Mouse (Mus musculus) right cerebral cortex, postnatal 25 days (tissue): ENCODE data around the gene Miga2.
A peak's percentile ranks its signal among the peaks of the same experiment; 100 is the strongest.
"Not testable (repeated sequence)": the region's sequence is repeated elsewhere in the genome, so short reads cannot be mapped to it uniquely, and the experiment has no call there.

Experiments
- DNase-seq: peaks from one replicate; pipeline ENCODE4 v3.0.0; 2022

Miga2 gene

DNA sequence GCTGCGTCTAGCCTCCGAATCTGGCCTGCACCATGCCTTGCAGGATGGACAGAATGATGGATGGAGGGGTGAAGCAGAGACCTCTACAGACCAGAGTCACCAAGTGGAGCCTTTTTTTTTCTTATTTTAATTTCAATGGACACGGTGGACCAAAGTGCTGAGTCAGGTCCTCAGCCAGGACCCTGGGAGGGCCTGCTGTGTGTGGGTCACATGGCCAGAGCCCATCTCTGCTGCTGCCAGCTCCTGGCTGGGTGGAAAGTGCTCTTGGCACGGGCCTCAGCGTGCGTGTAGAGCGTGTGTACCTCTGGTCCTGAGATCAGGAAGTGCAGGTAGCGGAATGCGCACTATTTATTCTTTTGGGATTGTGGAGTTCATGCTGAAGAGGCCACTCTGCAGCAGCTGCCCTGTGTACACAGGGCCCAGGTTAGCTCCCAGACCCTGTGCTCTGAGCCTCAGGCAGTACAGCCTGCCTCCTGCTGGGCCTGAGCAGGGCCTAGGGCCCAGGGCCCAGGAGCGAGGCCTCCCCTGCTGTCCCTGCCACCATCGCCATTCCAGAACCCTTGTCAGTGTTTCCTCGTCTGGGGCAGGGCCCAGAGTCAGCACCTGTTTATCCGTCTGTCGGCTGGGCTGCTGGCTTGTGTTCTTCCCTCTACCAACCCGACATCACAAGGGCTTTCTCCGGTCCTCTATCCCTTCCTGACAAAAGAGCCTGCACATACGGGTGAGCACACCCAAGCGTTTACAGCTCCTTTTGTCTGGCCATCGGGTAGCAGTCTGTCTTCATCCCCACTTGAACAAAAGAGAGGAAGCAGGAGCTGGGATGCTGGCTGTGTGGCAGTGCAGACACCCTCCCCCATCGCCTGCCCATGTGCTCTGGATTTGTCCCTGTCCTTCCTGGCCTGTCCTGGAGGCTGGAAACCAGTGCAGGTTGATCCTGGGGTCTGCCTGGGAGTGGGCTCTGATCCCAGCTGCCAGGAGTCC, 35.4 kb downstream of the Miga2 start:
- no peak for DNase-seq

DNA sequence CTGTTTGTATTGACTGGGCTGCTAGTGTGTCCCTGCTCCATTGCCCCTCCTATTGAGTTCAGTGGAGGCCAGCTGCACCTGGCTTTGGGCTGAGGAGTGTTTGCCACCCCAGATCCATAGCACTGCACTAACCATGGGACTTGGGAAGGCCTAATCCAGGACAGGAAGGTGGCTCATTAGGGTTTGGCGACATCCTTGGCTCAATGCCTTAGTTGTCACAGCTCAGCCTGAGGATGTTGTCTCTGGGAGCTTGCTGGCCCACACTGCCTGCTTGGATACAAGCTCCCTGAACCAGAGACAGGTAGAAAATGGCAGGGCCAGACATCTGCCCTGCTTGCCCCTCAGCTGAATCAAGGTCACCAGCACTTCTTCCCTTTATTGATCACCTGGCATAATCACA, 37.5 kb downstream of the Miga2 start:
- DNase-seq, result no peak

DNA sequence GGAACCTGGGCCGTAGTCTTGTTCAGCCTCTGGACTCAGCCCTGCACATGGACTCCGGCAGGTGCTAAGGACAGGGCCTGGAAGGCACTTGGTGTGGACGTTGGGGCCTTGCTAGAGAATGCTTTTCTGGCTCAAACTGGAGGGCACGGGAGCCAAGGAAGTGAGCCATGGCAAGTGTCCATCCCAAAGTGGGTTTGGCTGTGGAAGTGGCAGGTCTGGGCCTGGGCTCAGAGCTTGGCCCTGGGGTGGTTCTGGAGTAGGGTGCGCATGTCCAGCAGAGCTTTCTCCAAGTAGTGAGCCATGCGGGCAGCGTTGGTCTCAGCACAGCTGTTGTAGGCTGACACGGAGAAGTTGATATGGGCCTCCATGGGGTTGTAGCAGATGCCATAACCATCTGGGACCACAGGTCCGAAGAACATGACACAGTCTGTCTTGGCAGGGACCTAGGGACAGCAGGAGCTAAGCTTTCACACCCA, 38.4 kb downstream of the Miga2 start:
- DNase-seq, result no peak

DNA sequence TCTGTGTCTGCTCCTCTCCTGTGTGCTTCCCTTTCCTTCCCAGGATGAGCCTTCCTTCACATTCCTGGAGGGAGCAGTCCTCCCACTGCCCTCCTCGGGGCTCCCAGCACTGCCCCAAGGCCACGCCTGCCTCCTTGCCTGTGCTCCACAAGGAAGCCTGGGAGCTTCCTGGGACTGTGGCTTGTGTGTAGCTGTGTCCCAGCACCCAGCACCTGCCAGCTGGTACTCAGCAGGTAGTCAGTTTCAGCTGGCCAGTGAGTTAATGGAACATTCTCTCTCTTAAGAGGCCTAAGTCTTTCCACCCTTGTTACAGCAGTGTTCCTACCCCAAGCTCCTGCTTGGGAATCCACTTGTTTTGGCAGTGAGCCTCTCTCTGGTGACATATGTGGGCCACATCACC, 38.8 kb downstream of the Miga2 start:
- no peak for DNase-seq

DNA sequence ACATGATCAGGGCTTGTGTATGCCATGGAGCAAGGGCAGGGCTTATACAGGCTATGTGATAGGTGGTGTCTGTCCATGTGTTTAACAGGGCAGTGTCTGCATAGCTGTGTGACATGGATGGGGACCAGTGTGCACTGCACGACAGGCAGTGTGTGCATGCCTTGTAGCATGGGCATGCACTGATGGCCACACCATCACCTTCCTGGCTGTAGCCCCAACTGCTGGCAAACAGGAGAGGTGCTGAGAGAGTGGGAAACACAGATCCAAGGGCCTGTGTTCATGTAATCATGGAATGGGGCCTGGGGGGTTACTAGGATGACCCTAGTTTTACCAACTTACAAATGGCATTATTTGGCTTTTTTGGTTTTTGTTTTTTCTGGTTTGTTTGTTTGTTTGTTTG, 39.8 kb downstream of the Miga2 start:
- no peak for DNase-seq

DNA sequence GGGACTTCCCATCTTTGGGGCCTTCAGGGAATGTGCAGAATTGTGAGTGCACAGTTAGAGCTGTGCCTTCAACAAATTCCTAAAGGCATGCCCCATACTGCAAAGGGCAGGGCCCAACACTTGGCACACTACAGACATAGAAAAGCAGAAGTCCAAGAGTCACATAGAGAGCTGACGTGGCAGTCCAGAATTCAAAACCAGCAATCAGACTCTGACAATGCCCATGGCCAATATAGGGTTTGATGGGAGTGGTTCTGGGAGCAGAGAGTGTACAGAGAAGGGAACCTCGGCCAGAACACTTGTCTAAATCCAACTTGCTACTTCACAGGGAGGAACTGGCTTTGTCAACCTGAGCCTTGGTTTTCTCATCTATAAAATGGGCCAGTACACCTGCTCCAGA, 43.2 kb downstream of the Miga2 start:
- DNase-seq, result no peak

DNA sequence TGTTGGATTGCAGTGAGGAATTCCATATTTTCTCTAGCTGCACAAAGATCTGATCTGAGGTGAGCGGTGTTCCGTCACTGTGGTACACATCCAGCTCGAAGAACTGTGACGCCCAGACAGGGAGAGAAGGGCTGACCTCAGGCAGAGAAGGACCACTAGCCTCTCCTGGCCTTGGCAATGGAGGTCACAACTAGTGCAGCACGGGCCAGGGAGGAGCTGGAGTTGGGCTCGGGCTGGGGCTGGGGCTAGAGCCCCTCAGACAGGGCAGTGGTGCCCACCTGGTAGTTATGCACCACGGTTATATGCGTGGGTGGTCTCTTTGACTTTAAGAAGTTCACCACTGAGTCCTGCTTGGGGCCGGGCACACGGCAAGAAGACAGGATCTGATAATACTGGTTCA, 43.7 kb downstream of the Miga2 start:
- DNase-seq, result no peak

DNA sequence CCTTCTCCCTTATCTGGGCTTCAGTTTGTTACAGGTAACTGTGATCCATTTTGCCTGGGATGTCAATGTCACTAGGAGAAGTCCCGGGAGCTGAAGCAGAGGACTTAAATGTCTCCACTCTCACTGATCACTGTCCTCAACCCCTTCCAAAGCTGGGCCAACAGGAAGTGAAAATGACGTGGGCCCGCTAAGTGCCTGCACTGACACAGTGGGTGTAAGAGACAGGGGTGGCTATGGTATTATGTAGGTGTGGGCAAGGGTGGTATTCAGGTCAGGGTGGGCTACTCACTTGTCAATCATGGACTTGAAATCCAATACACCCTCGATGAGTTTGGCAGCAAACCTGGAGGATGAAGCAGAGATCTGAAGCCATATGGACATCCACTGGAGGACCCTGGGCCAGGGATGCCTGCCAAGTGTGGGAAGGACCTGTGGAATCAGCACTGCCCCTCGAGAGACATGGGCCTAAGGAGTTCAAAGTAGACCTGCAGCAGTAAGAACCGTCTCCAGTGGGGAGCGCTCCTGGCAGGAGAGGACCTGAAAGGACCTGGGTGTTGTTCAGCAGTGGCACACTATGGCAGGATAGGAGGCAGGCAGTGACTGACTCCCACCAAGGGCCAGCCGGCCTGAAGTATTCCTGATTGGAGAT, 44.5 kb downstream of the Miga2 start:
- no peak for DNase-seq

DNA sequence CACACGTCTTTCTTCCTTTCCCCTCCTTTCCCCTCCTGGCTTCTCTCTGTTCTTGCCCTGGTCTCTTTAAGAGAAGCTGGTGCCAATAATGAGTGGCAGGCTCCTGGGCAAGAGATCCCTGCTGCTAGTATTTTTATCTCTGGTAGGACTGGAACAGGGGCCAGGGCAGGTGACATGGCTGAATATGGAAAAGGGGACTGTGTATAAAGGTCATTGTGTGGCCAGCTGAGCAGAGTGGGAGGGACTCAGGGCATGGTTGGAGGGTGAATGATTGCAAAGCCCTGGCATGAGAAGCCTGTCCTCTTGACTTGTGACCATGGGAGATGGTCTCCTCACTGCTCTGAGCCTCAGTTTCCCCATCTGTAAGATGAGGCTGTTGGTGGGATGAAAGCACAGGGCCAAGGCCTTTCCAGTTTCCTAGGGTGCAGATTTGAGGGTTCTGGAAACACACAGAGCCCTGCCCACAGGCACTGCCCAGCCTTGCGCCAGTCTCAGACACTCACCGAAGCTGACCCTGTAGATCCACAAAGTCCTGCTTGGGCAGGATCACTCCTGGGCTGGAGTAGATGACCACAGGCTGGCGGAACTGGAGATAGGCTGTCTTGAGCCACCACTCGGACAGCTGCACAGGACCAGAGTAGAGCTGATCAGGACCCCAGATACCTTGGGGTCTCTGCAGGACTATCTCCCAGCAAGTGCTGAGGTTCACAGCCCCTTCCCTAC, 45.6 kb downstream of the Miga2 start:
- no peak for DNase-seq

DNA sequence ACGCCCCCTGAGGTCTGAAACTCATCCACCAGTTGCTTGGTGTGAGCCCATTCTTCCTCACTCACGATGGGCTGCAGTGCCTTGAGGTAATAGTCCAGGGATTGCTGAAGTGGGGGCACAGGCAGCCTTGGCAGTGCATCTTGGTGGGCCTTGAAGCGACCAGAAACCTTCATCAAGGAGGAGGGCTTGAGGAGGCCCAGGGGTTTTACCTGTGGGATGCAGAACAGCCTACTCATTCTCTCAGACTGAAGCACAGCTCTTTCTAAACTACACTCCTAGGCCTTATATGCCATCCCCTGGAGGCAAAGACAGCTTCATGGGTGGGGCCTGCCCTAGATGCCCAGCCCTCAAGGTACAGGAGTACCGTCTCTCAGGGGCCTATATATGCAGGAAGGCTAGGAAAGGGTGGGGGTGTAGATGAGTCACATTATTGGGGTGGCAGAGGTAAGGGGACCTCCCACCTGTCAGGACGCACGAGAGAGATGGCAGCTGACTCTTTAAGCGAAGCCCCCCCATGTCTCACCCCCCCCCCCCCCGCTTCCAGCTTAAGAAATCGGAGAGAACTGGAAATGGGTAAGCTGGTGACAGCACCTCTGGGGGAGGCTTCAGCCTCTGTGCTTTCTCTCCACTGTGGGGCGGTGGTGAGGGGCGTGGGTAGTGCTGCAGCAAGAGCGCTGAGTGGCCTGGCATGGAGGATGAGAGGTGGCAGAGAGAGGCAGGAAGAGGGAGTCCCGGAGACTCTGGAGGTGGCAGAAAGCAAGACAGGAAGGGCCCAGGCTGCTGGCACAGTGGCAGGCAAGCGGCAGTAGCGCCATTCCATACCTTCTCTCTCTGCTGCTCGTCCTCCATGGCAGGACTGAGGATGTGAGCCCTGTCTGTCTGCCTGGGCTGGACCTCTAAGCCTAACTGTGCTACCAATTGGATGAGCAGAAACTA, 49.3 kb downstream of the Miga2 start:
- DNase-seq, result peak; percentile 65

DNA sequence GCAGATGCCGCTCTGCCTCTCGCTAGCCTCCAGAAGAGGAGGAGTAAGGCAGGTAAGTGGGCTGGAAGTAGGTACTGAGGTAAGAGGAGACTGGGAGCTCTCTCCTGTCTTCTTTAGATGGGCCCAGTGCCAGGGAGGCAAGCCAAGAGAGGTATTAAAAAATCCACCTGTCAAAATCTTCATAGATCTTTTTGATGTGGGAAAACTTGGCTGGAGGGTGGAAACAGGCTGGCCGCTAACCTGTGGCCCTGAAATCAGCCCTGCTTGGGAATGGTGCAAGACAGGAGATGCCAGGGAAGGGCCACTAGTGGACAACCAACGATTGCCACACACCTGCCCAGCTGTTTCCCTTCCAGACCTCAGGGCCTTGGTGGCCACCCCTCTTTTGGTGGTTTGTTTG, 50.1 kb downstream of the Miga2 start:
- no peak for DNase-seq

DNA sequence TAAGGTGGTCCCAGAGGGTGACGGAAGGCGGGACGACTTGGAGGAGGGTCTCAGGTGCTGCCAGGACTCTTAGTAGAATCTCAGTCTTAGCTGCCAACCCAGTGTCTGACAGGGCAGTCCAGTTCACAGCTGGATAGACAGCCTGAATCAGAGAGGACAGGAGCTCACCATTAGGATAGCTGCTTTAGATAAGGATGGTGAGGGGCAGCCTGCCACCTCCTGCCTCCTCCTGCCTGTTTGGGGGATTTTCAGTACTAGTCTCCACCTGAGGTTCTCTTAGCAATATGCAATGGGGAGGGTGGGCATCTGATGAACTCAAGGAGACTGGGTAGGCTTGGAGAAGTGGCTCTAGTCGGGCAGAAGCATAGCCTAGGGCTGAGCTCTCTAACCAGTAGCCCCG, 50.6 kb downstream of the Miga2 start:
- DNase-seq, result no peak

DNA sequence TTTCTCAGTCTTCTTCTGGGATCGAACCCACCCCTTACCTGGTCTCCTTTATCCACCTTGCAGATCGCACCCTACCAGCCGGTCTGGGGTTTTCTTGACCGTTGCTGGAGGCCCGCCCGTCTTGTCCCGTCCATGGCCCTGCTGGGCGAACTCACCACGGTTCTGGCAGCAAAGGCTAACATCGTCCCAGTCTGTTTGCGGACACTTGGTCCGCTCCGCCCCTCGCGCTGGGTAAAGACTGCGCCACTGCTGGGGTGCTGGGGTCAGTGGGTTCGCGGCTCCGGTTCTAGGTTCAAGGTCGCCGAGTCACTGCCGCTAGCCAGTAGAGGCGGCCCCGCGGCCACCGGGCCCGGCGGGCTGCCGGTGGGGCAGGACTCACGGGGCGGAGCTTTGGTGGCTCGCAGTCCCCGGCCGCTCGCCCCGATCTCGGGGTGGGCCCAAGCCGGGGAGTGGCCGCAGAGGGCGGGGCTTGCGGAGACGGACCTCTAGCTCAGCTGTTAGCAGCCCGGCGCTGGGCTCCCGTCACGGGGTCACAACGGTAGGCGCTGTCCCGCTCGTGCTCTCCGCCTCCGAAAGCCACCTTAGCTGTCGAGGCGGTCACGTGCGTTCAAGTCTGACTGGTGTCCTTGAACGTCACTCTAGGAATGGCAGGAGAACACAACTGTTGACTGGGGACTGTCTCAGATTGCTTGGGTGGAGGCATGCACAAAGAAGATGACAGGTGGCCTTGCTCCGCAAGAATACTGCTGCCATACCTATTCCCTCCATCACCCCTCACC, 51.3 kb downstream of the Miga2 start, which contains the start of gene Crat:
Gene Crat, minus strand, starts transcription at position 657 of the 779 bp plus-strand sequence.
- peak; percentile 93 for DNase-seq

DNA sequence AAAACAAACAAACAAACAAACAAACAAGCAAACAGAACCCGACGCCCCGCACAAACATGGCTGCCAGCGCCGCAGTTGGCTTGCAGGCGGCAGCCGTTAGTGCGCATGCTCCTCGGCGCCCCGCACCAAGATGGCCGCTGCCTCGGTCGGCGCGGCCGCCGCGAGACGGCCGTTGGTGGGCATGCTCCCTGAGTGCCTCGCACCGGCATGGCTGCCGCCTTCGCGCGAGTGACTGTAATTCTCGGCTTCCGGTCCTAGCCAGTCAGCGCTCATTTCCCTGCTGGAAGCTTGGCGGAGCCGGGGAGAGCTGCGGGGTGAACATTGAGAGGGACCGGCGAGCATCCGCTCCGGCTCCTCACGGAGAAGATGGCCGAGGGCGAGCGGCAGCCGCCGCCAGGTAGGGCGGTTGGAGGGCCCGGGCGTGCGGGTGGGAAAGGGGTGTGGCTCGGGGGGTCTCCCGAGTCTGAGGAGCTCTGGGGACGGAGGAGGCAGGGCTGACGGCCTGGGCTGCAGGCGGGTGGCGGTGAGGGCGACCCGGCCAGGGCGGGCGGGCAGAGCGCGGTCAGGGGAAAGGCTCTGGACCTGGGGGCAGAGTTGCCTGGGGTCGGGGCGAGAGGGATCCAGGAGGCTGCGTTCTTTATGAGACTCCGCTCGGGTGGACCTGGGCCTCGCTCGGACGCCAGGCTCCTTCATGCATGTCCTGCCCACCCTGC, 52.1 kb downstream of the Miga2 start, which contains the start of gene Ptpa:
Gene Ptpa, plus strand, starts transcription at position 104 of the 713 bp plus-strand sequence.
- DNase-seq, result peak; percentile 94

DNA sequence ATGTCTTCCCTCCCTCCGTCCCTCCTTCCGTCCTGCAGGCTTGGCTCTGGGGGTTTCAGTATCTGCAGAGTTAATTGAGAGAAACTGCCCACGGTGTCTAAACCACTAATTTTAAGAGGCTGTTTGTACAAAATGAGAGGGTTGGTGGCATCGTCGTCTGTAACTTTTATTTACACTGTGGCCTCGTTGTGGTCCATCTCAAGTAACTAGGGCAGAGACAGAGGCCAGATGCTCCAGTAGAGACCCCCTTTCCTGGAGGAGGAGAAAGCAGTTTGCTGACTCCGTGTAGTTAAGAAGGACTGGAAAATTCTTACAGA, 52.6 kb downstream of the Miga2 start:
- no peak for DNase-seq

DNA sequence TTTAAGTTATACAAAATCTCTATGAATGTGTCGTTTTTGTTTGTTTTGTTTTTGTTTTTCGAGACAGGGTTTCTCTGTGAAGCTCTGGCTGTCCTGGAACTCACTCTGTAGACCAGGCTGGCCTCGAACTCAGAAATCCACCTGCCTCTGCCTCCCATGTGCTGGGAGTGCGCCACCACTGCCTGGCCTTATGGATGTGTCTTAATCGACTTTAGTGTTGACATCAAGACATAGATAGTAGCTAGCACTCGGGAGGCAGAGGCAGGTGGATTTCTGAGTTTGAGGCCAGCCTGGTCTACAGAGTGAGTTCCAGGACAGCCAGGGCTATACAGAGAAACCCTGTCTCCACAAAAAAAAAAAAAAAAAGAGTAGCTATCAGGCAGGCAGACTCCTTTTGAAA, 53.1 kb downstream of the Miga2 start:
- not testable (repeated sequence) for DNase-seq

DNA sequence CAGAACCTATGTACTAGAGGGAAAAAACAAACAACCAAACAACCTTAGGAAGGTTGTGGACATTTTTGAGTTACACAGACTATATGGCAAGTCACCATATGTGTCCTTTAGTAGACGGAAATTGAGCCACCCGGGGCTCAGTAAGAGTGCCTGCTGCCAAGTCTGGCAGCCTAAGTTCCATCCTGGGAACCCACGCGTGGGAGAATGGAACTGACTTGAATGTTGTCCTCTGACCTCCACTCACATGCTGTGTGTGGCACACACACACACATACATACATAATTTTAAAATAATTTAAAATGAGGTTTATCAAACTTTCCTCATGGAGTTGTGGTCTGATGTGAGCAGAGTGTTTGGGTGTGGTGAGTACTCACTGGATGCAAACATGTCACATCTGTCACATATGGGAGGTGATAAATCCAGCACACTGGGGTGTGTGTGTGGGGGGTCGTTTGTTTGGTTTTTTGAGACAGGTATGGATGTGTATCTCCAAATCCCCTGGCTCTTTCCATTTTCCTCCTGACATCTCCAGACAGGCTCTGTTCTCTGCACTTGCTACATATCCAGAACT, 53.6 kb downstream of the Miga2 start:
- DNase-seq, result no peak

DNA sequence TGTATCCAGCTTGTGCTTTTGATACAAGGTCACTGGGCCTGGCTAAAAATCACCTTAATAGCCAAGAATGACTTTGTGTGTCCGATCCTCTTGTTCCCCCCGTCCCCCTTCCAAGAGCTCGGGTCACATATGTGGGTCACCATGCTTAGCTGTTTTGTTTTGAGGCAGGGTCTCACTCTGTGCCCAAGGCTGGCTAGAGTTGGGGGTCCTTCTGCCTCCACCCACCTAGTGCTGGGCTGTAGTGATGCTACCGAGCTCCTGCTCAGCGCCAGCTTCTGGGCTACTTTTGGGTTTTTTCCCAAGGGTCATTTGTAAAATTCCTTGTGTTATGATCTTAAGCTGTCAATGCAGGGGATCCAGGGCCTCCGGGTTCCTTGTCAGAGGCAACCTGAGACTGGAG, 54.2 kb downstream of the Miga2 start:
- no peak for DNase-seq

DNA sequence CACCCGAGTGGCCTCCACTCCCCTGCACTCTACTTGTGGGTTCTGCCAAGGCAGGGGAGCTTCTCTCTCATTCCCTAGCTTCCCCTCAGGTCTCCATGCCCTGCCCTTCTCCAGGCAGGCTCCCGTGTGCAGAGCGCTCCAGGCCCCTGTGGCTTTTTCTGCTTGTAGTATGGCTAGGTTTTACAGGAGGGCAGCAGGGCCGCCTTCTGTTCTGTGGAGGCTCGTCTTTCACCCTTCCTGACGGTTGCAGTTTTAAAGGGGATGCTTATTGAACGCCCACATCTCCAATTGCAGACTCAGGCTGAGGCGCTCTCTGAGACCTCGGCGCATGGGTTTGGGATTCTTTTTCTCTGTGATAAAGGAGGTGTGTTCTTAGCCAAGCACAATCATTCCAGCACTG, 55.1 kb downstream of the Miga2 start:
- DNase-seq, result no peak

DNA sequence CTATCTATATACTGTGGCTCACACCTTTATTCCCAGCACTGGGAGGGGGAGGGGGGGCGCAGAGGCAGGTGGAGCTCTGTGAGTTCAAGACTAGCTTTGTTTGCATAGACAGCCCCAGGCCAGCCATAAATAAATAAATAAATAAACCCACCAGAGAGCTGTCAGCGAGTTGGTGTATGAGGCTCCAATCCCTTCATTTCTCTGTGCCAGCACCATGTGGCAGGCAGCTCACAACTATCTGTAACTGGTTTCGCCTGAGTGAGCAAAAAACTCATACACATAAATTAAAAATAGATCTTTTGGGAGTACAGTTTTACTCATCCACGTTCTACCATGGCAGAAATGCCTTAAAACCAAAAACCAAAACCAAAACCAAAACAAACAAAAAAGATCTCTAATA, 57.4 kb downstream of the Miga2 start:
- no peak for DNase-seq
